Mouse (Mus musculus) lung, adult 2 months (tissue): ENCODE measurements around the gene Tax1bp1. TPM values are rescaled to one million over a fixed set of nuclear protein-coding genes. Genes with fewer than 3 reads are reported as not detected.

Experiments
- DNase-seq: peaks from one replicate; pipeline ENCODE4 v3.0.0; 2022
- H3K4me1 ChIP-seq: fragments of 200-500 bp; 2 replicates; pipeline ENCODE4 v1.6.1; 2011; ENCODE audit warnings: low read length; ENCODE audit not compliant: control insufficient read depth, insufficient read depth
- H3K4me3 ChIP-seq: fragments of 200-500 bp; replicated peaks from 2 replicates; pipeline ENCODE3; 2011; ENCODE audit warnings: low read depth, mild to moderate bottlenecking, control low read depth, low read length; ENCODE audit errors: extremely low read depth
- CTCF ChIP-seq: fragments of 200-500 bp; IDR thresholded peaks from 2 replicates; pipeline ENCODE4 v1.5.1; 2011; ENCODE audit warnings: mild to moderate bottlenecking, low read length, control low read depth; ENCODE audit not compliant: insufficient read depth
- POLR2A ChIP-seq: fragments of 200-500 bp; IDR thresholded peaks from 2 replicates; pipeline ENCODE4 v1.6.1; 2011; ENCODE audit warnings: low read depth, mild to moderate bottlenecking, control low read depth, low read length, borderline replicate concordance; ENCODE audit errors: extremely low read depth
- WGBS: fragments of 180-500 bp; shearing (Covaris S2); methylation state at CpG from one replicate; pipeline ENCODE4 v1.1.7; 2018; 5-methylcytosine and 5-hydroxymethylcytosine counted together
- polyA plus RNA-seq: library from polyadenylated mRNA; depleted of rRNA; stranded (reverse); fragments of >200 nt; gene quantifications from 2 replicates; pipeline ENCODE4 v1.2.3, GENCODE M21; 2012

Gene Tax1bp1
- polyA plus RNA-seq, 1 experiment, result 31.2 TPM

- no peaks in the 10 kb centered on the region; the same call in 1 of the 2 replicates for H3K4me1 ChIP-seq
- TF ChIP-seq CTCF, result no peak
- TF ChIP-seq POLR2A, result no peak
- no peak for DNase-seq
- 39% methylated on average over 8 of the region's 8 CpGs for WGBS
- no peak overlapping the region for H3K4me3 ChIP-seq
Observed at GRCm38 (mm10) chr6:52680458-52681032, 33.0 kb upstream of the Tax1bp1 start.

- no peak for DNase-seq
- WGBS, result 79% methylated on average over 6 of the region's 6 CpGs
- TF ChIP-seq CTCF (no peak), POLR2A (no peak)
- H3K4me3 ChIP-seq, result no peak overlapping the region
- no peaks in the 10 kb centered on the region for H3K4me1 ChIP-seq
Observed at GRCm38 (mm10) chr6:52681847-52682485, 31.6 kb upstream of the Tax1bp1 start.

- TF ChIP-seq CTCF (no peak), POLR2A (no peak)
- no peak for DNase-seq
- WGBS, result 72% methylated on average over 3 of the region's 3 CpGs
- Histone ChIP-seq H3K4me1 (no peaks in the 10 kb centered on the region), H3K4me3 (no peak overlapping the region)
Observed at GRCm38 (mm10) chr6:52682607-52683006, 30.9 kb upstream of the Tax1bp1 start.

- Histone ChIP-seq H3K4me1 (no peaks in the 10 kb centered on the region), H3K4me3 (no peak overlapping the region)
- no peak for DNase-seq
- TF ChIP-seq CTCF (no peak), POLR2A (no peak)
- WGBS, result 76% methylated on average over 5 of the region's 5 CpGs
Observed at GRCm38 (mm10) chr6:52686901-52687500, 26.5 kb upstream of the Tax1bp1 start.

- no peaks in the 10 kb centered on the region for H3K4me1 ChIP-seq
- TF ChIP-seq POLR2A, result no peak
- no peak for TF ChIP-seq CTCF
- 81% methylated on average over 3 of the region's 3 CpGs for WGBS
- H3K4me3 ChIP-seq, result no peak overlapping the region
- DNase-seq, result no peak
Observed at GRCm38 (mm10) chr6:52690365-52690764, 23.2 kb upstream of the Tax1bp1 start.

- 78% methylated on average over 5 of the region's 5 CpGs for WGBS
- DNase-seq, result no peak
- no peak overlapping the region for H3K4me3 ChIP-seq
- H3K4me1 ChIP-seq, result no peaks in the 10 kb centered on the region
- TF ChIP-seq POLR2A (no peak), CTCF (no peak)
Observed at GRCm38 (mm10) chr6:52691800-52692199, 21.7 kb upstream of the Tax1bp1 start.

GRCm38 (mm10) chr6:52692451-52693063, 21.0 kb upstream of the Tax1bp1 start:
- no peak for DNase-seq
- TF ChIP-seq POLR2A (no peak), CTCF (no peak)
- H3K4me1 ChIP-seq, result no peaks in the 10 kb centered on the region
- 73% methylated on average over 6 of the region's 6 CpGs for WGBS
- no peak overlapping the region for H3K4me3 ChIP-seq

GRCm38 (mm10) chr6:52697964-52698535, 15.5 kb upstream of the Tax1bp1 start:
- Histone ChIP-seq H3K4me3 (no peak overlapping the region), H3K4me1 (no peaks in the 10 kb centered on the region)
- 35% methylated on average over 4 of the region's 4 CpGs for WGBS
- TF ChIP-seq POLR2A (no peak), CTCF (no peak)
- no peak for DNase-seq

- 68% methylated on average over 1 of the region's 1 CpGs for WGBS
- Histone ChIP-seq H3K4me3 (no peak overlapping the region), H3K4me1 (no peaks in the 10 kb centered on the region)
- no peak for TF ChIP-seq CTCF
- TF ChIP-seq POLR2A, result no peak
- no peak for DNase-seq
Observed at GRCm38 (mm10) chr6:52699050-52699449, 14.5 kb upstream of the Tax1bp1 start.

GRCm38 (mm10) chr6:52699899-52700298, 13.6 kb upstream of the Tax1bp1 start:
- DNase-seq, result no peak
- 85% methylated on average over 4 of the region's 4 CpGs for WGBS
- TF ChIP-seq POLR2A (no peak), CTCF (no peak)
- Histone ChIP-seq H3K4me1 (no peaks in the 10 kb centered on the region), H3K4me3 (no peak overlapping the region)
